Mouse (Mus musculus): ENCODE measurements at regions not wholly inside any gene's neighbourhood (a gene's known extent, or its start where the extent isn't known, plus 50 kb on each side); places are given as distances from the start of the nearest gene placed in this dataset.
"Not testable (repeated sequence)": the region's sequence is repeated elsewhere in the genome, so short reads cannot be mapped to it uniquely, and the experiment has no call there.

DNA sequence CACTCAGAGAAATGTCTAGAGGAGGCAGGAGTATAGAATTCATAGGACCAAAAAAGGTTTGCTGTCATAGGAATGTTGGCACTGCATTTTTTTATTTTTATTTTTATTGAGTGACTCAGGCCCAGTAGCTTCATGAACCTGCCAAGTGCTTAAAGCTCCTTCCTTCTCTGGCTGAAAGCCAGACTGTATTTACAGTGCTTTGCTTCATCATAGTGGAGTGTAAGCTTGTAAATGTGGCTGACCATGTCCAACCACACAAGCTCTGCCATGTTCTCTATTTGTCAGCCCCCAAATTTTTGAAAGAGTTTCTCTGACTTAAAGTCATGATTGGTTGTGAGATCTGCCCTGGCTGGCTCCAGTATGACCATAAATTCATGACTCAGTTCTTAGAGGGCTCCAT lies 221.0 kb downstream of the Kif20b start:
- Histone ChIP-seq H3K9ac (ENCODE audit: low read length) (no peak overlapping the region), H3K27me3 (ENCODE audit: control insufficient read depth, insufficient read depth, low read length) (no peaks in the 10 kb centered on the region), H3K36me3 (ENCODE audit: control insufficient read depth, insufficient read depth) (no peaks in the 10 kb centered on the region), H3K4me1 (ENCODE audit: control insufficient read depth, insufficient read depth, low read length) (no peaks in the 10 kb centered on the region), H3K27ac (ENCODE audit: low read length) (no peak overlapping the region), H3K9me3 (replicated peaks; ENCODE audit: control insufficient read depth, low read length) (no peaks in the 10 kb centered on the region), H3K4me3 (ENCODE audit: low read length) (no peak overlapping the region), H3K4me2 (ENCODE audit: low read depth, low read length) (no peak overlapping the region)
- 0 out of 2 replicates have a peak, but pooled peaks have one; percentile 32 for ATAC-seq (replicated peaks; ENCODE audit: extremely low read depth, insufficient read depth, low FRiP score)

DNA sequence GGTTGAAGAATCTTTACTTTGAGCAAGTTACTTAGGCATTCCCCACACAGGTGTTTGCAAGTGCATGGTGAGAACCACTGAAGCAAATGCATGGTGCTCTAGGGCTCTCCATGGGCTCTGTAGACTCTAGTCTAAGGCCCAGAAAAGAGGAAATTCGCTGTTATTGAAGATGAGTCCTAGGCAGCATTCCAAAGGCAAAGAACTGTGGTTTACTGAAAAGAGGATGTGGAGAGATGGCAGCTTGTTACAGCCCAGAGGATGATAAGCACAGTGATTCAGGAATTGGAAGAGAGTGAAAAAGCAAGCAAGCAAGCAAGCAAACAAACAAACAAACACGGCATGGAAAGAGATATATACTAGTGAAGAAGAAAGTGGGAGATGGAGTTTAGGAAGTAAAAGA lies 221.6 kb downstream of the Kif20b start:
- H3K27me3 ChIP-seq (ENCODE audit: control insufficient read depth, insufficient read depth, low read length), result no peaks in the 10 kb centered on the region
- H3K9ac ChIP-seq (ENCODE audit: low read length), result no peak overlapping the region
- no peaks in the 10 kb centered on the region for H3K9me3 ChIP-seq (replicated peaks; ENCODE audit: control insufficient read depth, low read length)
- WGBS, result 69% methylated on average over 2 of the region's 2 CpGs
- ATAC-seq (replicated peaks; ENCODE audit: extremely low read depth, insufficient read depth, low FRiP score), result no peak
- H3K27ac ChIP-seq (ENCODE audit: low read length), result no peak overlapping the region
- H3K4me3 ChIP-seq (ENCODE audit: low read length), result no peak overlapping the region
- H3K4me2 ChIP-seq (ENCODE audit: low read depth, low read length), result no peak overlapping the region
- no peaks in the 10 kb centered on the region for H3K36me3 ChIP-seq (ENCODE audit: control insufficient read depth, insufficient read depth)
- no peaks in the 10 kb centered on the region for H3K4me1 ChIP-seq (ENCODE audit: control insufficient read depth, insufficient read depth, low read length)

DNA sequence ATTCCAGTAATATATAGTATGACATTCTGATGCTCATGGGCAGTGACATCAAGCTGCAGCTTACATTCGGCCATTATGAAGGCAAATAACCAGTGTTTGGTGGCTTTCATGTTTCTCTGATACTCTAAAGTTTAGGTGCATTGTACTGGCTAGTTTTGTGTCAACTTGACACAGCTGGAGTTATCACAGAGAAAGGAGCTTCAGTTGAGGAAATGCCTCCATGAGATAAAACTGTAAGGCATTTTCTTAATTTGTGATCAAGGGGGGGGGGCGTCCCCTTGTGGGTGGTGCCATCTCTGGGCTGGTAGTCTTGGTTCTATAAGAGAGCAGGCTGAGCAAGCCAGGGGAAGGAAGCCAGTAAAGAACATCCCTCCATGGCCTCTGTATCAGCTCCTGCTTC lies 227.3 kb downstream of the Kif20b start:
- not testable (repeated sequence) for H3K9ac ChIP-seq (ENCODE audit: low read length); H3K27me3 ChIP-seq (ENCODE audit: control insufficient read depth, insufficient read depth, low read length); H3K4me1 ChIP-seq (ENCODE audit: control insufficient read depth, insufficient read depth, low read length); ATAC-seq (replicated peaks; ENCODE audit: extremely low read depth, insufficient read depth, low FRiP score); H3K36me3 ChIP-seq (ENCODE audit: control insufficient read depth, insufficient read depth); H3K4me2 ChIP-seq (ENCODE audit: low read depth, low read length); H3K4me3 ChIP-seq (ENCODE audit: low read length); H3K9me3 ChIP-seq (replicated peaks; ENCODE audit: control insufficient read depth, low read length); H3K27ac ChIP-seq (ENCODE audit: low read length)
- 73% methylated on average over 2 of the region's 2 CpGs for WGBS

DNA sequence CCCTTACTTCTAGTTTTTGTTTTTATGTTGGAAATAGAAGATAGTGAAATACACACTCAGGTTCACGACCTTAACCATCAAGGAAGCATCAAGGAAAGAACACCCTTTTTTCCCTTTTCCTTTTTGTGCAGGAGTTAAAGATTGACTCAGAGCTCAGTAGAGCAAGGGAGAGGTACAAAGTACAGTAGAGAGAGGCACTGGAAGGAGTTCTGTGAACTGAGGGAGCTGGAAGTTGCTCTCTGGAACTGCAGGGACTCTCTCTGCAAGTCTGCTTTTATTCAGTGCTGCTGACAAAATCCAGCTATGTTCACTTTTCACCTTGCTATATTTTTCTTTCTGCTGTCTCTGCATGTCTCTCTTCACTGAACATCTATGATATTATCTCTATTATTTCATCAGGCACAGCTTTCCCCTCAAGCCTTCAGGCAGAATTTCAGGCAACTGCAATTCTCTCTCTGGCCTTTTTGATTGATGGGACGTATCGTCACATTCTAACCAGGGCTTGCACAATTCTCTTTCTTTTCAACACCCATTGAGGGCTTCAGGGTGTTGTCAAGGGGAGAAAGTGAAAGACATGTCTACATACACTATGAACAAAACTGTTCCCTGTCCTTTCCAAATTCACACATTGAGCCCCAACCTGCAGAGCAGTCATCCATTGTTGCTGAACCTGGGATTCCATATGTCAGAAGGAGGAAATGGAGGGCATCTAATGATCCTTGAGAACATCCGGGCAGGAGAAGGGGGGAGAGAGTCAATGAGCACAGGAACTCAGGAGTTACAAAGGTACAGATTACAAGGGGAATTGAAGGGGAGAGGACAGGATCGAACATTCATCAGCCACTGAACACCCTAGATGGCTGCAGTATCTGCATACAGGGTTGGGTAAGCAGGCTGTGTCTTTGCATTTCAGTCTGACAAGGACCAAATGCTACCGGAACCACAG lies 228.9 kb downstream of the Kif20b start:
- WGBS, result 60% methylated on average over 6 of the region's 6 CpGs

DNA sequence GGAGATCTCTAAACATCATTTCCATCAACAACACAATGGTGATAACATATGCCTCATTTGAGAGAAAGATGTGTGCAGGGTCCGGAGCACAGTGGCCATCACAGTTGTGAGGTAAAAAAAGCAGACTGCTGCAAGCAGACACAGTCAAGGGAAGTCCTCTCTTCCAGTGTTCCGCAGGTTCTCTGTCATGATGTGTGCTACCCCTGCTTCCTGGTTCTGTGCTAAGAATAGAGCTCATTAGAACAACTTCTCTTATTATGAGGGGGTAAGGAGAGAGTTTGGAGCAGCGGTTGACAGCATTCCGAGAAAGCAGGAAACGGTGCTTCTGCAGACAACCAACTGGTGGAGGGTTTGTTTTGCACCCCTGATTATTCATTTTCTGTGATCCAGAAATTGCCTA lies 229.7 kb downstream of the Kif20b start:
- Histone ChIP-seq H3K27ac (ENCODE audit: low read length) (no peak overlapping the region), H3K4me2 (ENCODE audit: low read depth, low read length) (no peak overlapping the region), H3K4me1 (ENCODE audit: control insufficient read depth, insufficient read depth, low read length) (no peaks in the 10 kb centered on the region), H3K27me3 (ENCODE audit: control insufficient read depth, insufficient read depth, low read length) (no peaks in the 10 kb centered on the region), H3K9me3 (replicated peaks; ENCODE audit: control insufficient read depth, low read length) (no peaks in the 10 kb centered on the region), H3K9ac (ENCODE audit: low read length) (no peak overlapping the region), H3K4me3 (ENCODE audit: low read length) (no peak overlapping the region), H3K36me3 (ENCODE audit: control insufficient read depth, insufficient read depth) (no peaks in the 10 kb centered on the region)
- ATAC-seq (replicated peaks; ENCODE audit: extremely low read depth, insufficient read depth, low FRiP score), result no peak
- 47% methylated on average over 5 of the region's 5 CpGs for WGBS

More for the DNA sequence above, 228.9 kb downstream of the Kif20b start:
- no peaks in the 10 kb centered on the region for H3K27me3 ChIP-seq (ENCODE audit: control insufficient read depth, insufficient read depth, low read length)
- ATAC-seq (replicated peaks; ENCODE audit: extremely low read depth, insufficient read depth, low FRiP score), result no peak
- no peak overlapping the region for H3K4me3 ChIP-seq (ENCODE audit: low read length)
- no peaks in the 10 kb centered on the region for H3K9me3 ChIP-seq (replicated peaks; ENCODE audit: control insufficient read depth, low read length)
- H3K9ac ChIP-seq (ENCODE audit: low read length), result no peak overlapping the region
- H3K27ac ChIP-seq (ENCODE audit: low read length), result no peak overlapping the region
- no peaks in the 10 kb centered on the region for H3K36me3 ChIP-seq (ENCODE audit: control insufficient read depth, insufficient read depth)
- no peaks in the 10 kb centered on the region for H3K4me1 ChIP-seq (ENCODE audit: control insufficient read depth, insufficient read depth, low read length)
- H3K4me2 ChIP-seq (ENCODE audit: low read depth, low read length), result no peak overlapping the region

DNA sequence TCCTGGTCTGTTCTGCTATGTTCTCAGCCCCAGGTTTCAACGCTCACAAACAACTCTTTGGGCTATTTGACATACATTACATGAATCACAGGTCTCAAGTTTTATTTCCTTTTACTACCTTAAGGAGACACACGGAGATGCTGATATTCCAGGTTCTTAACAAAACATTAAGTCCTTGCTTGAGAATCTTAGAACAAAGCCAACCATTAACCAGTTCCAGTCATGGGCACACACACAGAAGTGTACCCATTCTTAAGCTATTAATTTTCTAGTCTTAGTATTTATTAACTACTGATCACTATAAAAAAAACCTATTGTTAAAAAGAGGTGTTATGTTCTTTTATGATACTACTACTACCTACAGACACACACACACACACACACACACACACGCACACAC lies 235.7 kb downstream of the Kif20b start:
- no peaks in the 10 kb centered on the region for H3K36me3 ChIP-seq (ENCODE audit: control insufficient read depth, insufficient read depth)
- H3K4me3 ChIP-seq (ENCODE audit: low read length), result no peak overlapping the region
- no peak overlapping the region for H3K9ac ChIP-seq (ENCODE audit: low read length)
- no peaks in the 10 kb centered on the region for H3K9me3 ChIP-seq (replicated peaks; ENCODE audit: control insufficient read depth, low read length)
- 74% methylated on average over 3 of the region's 3 CpGs for WGBS
- no peak overlapping the region for H3K4me2 ChIP-seq (ENCODE audit: low read depth, low read length)
- H3K4me1 ChIP-seq (ENCODE audit: control insufficient read depth, insufficient read depth, low read length), result no peaks in the 10 kb centered on the region
- no peak for ATAC-seq (replicated peaks; ENCODE audit: extremely low read depth, insufficient read depth, low FRiP score)
- no peaks in the 10 kb centered on the region for H3K27me3 ChIP-seq (ENCODE audit: control insufficient read depth, insufficient read depth, low read length)
- H3K27ac ChIP-seq (ENCODE audit: low read length), result no peak overlapping the region

DNA sequence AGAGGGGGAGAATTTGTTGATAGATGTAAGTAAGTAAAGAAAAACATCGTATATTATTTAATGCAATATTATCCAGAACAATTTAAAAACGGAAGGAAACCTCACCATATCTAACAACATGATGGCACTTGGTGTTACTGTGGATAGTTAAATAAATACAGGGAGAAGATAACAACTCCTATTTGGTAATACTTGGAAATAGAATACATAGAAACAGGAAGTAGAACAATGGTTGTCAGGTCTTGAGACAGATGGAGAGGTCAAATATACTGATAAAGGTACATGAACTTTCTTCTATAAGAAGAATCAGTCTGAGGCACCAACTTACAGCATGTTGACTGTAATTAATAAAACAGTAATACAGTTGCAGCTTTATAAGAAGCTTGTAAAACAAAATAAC lies 242.6 kb downstream of the Kif20b start:
- H3K4me3 ChIP-seq (ENCODE audit: low read length), result no peak overlapping the region
- H3K9me3 ChIP-seq (replicated peaks; ENCODE audit: control insufficient read depth, low read length), result no peaks in the 10 kb centered on the region
- H3K36me3 ChIP-seq (ENCODE audit: control insufficient read depth, insufficient read depth), result no peaks in the 10 kb centered on the region
- H3K4me1 ChIP-seq (ENCODE audit: control insufficient read depth, insufficient read depth, low read length), result no peaks in the 10 kb centered on the region
- ATAC-seq (replicated peaks; ENCODE audit: extremely low read depth, insufficient read depth, low FRiP score), result no peak
- 48% methylated on average over 2 of the region's 2 CpGs for WGBS
- H3K27me3 ChIP-seq (ENCODE audit: control insufficient read depth, insufficient read depth, low read length), result no peaks in the 10 kb centered on the region
- H3K9ac ChIP-seq (ENCODE audit: low read length), result no peak overlapping the region
- no peak overlapping the region for H3K4me2 ChIP-seq (ENCODE audit: low read depth, low read length)
- H3K27ac ChIP-seq (ENCODE audit: low read length), result no peak overlapping the region

DNA sequence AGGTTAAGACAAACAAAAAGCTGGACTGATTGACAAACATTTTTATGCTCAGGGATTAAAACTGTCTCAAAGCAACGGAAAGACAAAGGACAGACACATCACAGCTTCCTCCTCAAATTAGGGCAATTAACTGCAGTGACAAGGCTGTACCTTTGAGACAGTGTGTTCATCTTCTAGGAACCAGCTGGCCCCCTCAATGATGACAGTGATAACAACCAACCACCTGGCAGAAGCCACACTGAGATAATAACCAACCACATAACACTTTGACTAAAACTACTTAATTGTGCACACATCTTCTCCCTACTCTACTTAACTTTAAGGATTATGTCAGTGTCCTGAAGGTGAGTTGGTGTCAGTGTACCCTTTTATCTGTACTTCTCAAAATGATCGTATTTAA lies 248.4 kb downstream of the Kif20b start:
- H3K36me3 ChIP-seq (ENCODE audit: control insufficient read depth, insufficient read depth), result no peaks in the 10 kb centered on the region
- WGBS, result 63% methylated on average over 2 of the region's 2 CpGs

DNA sequence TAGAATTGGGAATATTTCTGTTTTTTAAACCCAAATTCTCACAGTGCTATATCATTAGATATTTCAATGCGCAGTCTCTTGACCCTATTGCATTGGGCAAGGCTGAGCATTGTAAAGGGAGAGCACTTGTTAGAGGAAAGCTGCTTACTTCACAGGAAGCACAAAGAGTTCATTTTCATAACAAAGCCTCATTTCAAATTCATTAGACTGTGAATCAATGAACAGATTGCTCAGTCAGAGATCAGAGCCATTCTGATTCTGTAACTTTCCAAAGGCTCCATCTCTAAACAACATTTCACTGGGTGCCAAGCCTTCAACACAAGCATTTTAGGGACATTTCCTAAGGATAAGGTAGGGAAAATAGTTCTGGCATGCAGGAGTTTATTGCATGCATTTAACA lies 257.9 kb downstream of the Kif20b start:
- Histone ChIP-seq H3K27me3 (ENCODE audit: control insufficient read depth, insufficient read depth, low read length) (no peaks in the 10 kb centered on the region), H3K27ac (ENCODE audit: low read length) (no peak overlapping the region), H3K9ac (ENCODE audit: low read length) (no peak overlapping the region), H3K4me2 (ENCODE audit: low read depth, low read length) (no peak overlapping the region), H3K4me1 (ENCODE audit: control insufficient read depth, insufficient read depth, low read length) (no peaks in the 10 kb centered on the region), H3K36me3 (ENCODE audit: control insufficient read depth, insufficient read depth) (no peaks in the 10 kb centered on the region), H3K4me3 (ENCODE audit: low read length) (no peak overlapping the region), H3K9me3 (replicated peaks; ENCODE audit: control insufficient read depth, low read length) (no peaks in the 10 kb centered on the region)
- ATAC-seq (replicated peaks; ENCODE audit: extremely low read depth, insufficient read depth, low FRiP score), result no peak
- 97% methylated on average over 1 of the region's 1 CpGs for WGBS

More for the DNA sequence above, 248.4 kb downstream of the Kif20b start:
- no peaks in the 10 kb centered on the region for H3K9me3 ChIP-seq (replicated peaks; ENCODE audit: control insufficient read depth, low read length)
- H3K4me2 ChIP-seq (ENCODE audit: low read depth, low read length), result no peak overlapping the region
- H3K27ac ChIP-seq (ENCODE audit: low read length), result no peak overlapping the region
- no peaks in the 10 kb centered on the region for H3K4me1 ChIP-seq (ENCODE audit: control insufficient read depth, insufficient read depth, low read length)
- no peak overlapping the region for H3K4me3 ChIP-seq (ENCODE audit: low read length)
- H3K27me3 ChIP-seq (ENCODE audit: control insufficient read depth, insufficient read depth, low read length), result no peaks in the 10 kb centered on the region
- ATAC-seq (replicated peaks; ENCODE audit: extremely low read depth, insufficient read depth, low FRiP score), result no peak
- no peak overlapping the region for H3K9ac ChIP-seq (ENCODE audit: low read length)

All from heart, embryonic 16.5 days (tissue).